Mouse (Mus musculus): ENCODE data around the gene Scn3a.
A peak's percentile ranks its signal among the peaks of the same experiment; 100 is the strongest.

Gene Scn3a

DNA sequence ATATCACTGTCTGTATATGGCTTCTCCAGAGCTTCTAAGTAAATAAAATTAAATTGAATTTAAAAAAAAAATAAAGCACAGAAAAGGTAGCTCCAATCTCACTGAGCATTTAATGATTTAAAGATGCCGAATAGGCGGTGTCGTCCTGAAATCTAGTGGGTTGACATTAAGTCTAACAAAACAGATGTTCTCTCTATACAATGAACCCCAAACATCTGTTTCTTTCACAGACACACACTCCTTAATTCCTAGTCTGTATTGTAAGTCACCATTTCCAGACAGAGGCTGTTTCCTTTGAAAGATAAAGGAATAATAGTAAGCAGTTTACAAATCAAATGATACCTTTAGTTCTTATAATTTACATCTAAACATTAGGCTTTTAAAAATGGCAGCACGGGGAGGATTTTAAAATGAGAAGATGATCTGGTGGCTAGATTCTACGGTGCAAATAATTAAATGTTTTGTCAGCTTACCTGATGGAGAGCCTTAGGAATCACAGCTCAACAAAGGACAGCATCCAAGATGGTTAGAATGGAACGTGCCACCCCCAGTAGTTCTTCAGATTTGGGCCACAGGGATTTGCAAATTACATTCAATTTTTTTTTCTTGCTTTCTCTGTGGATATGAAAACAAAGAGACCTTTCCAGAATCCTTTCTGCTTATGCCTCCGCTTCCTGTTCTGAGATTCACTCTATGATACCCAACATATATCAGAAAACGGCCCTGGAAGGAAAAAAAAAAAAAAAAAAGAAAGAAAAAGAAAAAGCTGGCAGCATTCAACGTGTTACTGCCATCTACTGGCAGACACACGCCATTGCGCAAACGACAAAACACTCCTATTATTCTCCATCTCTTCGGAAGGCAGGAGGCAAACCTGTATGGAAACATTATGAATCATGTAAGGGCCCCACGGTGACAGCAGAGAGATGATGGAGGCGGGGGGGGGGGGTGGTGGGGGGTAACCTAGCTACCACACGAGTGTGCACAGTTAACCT, at the start of gene Scn3a:
Gene Scn3a (minus strand): TSS at position 835 of the 995 bp plus-strand sequence.
- DNase-seq = peak; percentile 37

DNA sequence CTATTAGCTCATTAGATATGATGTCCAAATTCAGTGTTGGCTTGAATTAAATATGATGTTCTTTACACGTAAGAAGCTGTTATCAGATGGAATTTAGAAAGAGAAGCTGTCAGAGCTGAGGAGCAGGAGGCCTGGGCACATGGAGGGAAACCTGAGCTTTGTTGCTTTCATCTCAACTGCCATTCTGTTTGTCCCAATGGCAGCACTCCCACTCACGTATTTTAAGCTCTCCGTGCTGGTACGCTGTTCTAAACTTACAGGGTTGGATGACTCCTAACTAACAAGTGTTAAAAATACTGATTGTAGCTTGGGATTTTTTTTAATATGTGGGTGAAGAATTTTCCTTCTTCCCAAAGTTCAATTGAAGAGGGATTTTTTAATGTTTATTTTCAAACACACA, 44.5 kb upstream of the Scn3a start:
- no peak for DNase-seq

DNA sequence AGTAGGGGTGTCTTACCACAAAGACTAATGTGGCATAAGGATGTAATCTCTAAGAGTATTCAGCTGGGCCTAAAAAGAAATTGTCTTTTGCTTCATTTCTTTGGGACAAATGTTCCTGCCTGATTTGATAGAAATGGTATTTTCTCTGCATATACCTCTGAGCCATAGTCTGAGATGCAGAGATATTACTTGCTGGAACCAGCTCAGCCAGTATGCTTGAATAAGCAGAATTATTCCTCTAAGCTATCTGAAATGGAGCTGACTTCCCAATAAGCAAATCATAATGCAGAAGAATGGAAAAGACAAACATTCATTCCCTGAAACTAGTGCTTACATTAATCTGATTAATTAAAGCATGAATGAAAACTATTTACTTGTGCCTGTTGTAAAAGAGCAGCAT, 40.4 kb upstream of the Scn3a start:
- DNase-seq = no peak

DNA sequence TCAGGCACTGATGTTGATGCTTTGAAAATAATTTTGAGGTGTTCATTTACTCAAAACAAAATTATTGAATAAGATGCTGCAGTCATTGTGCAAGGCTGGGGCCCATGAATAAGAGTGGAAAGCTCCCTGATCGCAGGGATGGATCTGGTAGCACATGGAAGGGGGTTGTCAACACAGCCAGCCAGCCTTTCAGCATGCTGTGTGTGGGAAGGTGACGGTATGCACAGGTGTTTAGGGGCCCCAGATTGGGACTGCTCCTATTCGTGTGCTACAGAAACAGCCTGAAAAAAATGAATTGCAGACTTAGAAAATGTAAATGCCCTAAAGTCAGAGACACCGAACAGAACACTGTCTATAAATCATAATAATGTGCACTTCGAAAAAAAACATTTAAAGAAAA, 20.3 kb upstream of the Scn3a start:
- no peak for DNase-seq

DNA sequence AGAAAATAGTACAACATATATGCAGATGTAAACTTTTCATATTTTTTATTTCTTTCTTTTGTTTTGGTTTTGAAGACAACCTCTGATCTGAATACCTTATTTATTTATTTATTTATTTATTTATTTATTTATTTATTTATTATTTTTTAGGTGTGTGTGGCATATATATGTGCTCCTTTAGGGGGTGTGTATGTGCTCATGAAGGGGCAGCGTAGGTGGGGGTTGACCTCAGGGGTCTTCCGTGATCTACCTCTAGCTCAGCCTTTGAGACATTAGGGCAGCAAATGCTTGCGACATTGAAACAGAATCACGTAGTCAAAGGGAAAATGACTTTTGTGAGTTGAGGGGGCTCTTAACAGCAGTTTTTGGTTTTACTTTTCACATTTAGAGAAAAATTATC, 498 bp upstream of the Scn3a start:
- no peak for DNase-seq

DNA sequence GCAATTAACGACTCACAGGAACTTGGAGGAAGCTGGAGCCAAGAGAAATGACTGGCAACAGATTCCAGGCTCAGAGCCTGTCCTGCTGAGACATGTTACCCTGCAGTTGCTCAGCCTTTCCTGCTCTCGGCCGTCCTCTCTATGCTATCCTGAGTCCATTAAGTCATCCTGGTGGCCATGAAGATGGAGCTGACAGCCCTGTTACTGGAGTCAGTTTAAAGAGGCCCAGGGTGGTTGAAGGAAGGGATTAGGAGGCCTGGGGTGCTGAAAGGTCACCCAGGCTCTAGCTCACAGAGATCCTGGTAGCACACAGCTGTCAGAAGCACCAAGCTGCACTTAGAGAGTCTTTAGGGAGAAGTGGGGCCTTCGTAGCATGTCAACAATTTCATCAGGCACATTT, 3.5 kb downstream of the Scn3a start:
- no peak for DNase-seq

DNA sequence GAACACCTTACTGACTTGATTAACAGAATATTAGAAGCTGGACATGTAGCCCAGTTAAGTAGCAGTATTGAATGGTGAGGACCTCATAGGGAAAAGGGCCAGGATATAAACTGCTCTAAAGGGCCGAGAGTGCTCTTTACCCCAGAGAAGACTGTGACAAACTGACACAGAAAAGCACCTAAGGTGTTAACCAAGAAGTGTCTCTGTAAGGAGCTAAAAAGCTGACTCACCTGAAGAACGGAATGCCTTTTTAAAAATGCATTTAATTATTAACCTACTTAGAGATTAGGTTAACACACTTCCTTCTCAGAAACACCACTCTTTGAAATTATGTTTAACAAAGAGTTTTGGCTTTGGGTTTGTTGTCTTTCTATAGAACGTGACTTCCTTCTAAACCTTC, 9.7 kb downstream of the Scn3a start:
- no peak for DNase-seq

DNA sequence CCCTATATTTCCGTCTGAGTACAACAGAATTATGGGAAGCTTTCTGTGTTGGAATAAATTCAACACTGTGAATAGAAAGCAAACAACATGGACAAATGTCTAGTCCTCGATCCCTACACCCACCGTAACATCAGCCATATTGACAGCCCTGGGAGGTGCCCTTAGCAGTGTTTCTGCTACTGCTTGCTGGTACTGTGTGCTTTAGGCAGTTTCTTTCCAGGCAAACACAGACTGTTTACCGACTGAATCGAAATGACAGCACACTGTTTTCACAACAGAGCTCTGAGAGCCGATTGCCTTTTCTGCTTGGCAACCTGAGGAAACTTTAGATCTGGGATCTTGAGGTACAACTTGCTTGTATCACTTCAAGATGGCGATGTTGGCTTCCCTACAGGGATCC, 12.8 kb downstream of the Scn3a start:
- DNase-seq = no peak

DNA sequence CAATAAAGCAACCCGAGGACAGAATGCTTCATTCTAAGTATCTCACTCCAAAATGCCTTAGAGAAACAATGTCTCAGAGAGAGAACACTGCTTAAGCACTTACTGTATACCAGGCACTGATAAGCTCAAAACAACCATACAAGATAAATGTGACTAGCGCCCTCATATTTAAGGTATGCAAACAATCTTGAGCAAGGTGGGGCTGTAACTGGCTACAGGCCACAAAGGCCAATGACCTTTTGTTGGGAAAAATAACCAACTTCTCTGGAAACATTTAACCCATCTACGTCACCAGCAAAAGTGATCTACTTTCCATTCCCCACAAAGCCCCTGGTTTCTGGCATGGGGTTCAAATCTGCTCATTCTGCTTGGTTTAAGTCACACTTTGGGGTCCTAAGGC, 14.0 kb downstream of the Scn3a start:
- DNase-seq = no peak

DNA sequence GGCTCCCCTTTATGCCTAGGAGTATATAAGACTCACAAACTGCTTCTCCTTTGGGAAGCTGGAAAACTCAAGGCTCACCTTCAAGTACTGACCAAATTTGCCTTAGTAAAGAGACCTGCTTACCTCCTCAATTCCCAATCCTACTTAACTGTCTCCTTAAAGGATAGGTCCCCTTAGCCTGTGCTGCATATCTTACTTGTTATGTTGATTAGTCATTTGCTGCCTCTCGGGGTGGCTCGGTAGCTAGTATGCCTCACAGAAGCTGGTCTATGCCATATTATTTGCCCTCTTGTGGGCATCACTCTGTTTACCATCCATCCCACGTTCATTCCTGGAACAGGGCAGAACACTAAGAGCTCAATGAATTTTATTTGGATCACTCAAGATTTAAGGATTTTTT, 14.7 kb downstream of the Scn3a start:
- DNase-seq = no peak

DNA sequence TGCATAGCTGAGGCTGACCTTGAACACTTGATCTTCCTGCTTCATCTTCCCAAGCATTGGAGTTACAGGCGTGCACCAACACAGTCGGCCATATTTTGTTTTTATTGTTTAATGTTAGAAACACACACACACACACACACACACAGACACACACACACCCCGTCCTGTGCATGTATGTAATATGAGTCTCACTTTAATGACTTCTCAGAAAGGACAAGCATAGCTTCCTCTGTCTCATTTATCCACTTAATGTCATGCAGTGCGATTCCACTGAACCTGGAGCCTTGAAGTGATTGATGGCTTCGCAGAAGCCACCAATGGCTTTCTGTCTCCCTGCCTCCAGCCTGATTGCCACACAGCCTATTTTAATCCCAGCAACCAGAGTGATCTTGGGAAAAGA, 15.2 kb downstream of the Scn3a start:
- DNase-seq = no peak

DNA sequence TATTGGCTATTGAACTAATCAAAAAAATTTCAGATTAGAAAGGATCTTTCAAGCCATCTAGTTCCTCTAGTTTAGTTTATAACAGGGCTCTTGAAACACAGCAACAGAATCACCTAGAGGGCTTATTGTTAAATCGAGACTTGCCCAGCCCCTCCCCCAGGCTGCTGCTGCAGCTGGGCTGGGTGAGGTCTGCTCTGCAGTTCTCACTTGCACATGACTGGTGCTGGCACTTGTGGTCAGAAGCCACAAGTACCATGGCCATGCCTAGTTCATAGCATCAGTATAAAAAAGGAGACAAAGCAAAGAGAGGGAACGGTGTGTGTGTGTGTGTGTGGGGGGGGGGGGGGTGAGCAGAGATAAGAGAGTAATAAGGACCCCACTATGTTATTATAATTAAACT, 15.7 kb downstream of the Scn3a start:
- no peak for DNase-seq

DNA sequence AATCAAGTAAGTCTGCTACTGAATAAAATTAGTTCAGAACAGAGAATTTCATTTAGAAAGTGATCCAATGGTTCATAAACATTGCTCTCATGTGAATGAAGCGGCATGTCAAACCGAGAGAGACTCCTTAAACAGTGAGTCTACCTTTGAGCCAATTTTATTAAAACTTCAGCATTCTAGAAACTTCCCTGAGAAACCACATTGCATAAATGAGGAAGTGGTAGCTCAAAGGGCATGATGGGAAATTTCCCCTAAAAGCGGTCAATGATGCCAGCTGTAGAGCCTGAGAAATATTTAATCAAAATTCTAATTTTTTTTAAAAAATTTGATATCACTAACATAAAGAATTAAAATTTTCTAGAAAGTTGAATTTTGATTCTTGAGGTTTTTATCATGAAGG, 16.9 kb downstream of the Scn3a start:
- DNase-seq = no peak

DNA sequence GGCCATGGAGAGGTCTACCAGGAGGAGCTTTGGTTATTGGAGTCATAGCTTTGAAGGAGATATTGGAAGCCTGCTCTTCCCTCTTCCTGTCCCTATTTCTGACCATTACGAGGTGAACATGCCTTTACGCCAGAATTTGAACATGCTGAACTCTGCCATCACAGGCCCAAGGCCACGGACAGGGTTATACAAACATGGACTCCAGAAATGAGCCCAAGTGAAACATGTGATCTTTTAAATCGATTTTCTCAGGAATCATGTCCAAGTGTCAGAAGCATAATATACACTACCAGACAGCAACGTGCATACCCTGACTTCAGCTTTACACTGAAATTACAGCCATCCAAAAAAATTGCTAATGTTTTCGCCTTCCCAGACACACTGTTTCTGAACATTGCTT, 18.8 kb downstream of the Scn3a start:
- DNase-seq = no peak

DNA sequence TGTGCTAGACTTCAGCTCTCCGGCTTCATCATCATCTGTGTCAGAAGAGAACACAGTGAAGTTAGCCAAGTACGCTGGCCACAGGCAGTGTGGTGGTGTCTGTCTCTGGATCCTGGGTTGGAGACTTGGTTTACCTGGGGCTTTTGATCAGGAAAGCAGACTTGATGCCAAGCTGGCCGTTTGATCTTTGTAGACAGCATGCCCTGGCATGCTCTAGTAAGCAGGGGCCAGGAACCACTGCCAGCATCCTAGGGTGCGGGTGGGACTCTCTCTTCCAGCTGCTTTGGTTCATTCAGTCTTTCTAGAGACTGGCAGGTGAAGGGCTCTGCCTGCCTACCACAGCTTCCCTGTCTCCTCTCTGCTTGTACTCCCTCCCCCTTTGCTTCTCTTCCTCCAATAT, 20.1 kb downstream of the Scn3a start:
- DNase-seq = no peak

DNA sequence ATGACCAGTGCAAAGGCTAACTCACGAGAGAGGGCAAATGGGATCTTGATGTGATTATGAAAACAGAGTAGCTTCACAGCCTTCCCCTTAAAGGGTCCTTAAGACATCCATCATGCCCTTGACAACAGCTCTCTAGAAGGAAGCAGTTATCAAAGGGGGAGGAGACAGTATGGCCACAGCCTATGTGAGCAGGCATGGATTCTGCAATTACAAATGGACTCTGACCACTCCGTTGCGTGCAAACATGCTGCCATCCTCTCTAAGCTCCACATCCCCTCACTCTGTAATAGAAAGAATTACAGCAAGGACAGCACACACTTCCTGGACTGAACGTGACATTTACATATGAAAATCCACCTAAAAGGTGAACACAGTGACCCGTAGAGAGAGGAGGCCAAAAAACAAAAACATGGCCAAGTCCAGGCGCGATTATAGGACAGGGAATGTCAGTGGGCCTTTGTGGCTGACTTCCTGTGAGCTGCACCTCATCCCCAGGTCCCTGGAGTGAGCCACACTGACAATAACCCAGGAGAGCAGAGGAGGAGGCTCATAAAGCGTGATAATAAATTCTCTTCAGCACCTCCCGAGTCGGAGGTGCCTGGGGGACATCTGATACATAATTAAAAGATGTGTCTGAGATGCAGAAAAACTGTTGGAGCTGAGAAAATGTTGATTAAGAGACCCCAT, 24.4 kb downstream of the Scn3a start:
- DNase-seq = no peak

DNA sequence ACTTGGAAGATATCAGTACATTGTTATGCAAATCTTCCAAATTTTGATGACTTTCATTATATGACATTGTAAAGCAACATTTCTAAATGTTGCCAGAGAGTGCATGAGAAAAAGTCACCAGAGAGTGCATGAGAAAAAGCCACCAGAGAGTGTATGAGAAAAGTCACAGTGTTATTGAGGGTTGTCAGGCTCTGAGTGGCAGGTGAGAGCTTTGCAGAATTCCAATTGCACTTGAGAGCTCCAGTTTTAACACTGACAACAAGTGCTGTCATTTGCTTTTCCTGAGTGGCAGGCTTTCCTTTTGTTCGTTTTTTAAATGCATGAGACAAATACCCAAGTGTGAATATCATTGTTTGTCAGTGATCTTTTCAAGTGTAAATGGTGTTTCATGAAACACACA, 25.6 kb downstream of the Scn3a start:
- no peak for DNase-seq

DNA sequence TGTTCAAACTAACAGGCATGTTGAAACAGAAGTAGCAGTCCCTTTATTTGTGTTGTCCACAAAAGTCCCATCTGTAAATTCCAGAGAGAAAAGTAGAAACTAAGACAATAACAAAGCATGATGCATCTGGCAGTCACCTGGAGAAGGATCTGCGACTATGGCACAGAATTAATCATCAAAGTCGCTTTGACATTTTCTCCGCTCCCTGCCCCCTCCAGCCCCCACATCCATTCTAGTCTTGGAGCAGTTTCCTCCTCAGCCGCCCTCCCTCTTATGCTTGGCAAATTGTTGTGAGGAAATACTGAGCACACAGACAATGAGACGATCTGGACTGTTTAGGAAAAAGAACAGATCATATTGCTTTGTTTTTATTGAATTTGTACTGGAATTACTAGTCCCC, 29.0 kb downstream of the Scn3a start:
- DNase-seq = no peak

DNA sequence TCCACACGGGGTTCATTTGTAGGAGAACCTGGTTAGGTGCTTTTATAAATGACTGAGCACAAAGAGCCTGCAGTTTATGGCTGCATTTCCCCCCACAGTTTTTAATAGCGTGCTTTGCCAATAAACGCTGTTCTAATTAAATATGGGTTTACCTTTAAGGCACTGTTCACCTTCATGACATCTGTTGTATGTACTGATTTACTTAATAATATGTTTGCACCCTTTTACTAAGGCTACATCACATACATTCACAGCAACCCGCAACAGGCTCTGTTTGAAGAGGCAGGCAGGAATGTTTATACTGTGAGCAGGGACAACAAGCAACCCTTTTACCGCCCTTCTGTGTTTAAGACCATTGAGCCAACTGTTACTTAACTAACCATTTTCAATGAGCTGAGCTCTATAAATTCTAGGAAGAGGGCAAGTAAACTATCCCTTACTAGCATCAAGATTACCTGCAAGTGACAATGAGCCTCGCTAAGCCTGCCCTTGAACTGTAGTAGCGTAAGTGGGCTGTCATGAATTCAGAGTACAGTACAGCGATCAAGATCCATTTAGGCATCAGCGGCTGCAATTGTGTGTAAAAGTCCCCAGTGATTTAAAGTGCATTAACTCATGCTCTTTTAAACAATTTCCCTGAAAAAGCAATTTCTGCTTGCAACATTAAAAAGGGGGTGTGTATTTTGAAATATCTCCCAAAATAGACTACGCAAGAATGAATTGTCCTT, 35.1 kb downstream of the Scn3a start:
- no peak for DNase-seq

DNA sequence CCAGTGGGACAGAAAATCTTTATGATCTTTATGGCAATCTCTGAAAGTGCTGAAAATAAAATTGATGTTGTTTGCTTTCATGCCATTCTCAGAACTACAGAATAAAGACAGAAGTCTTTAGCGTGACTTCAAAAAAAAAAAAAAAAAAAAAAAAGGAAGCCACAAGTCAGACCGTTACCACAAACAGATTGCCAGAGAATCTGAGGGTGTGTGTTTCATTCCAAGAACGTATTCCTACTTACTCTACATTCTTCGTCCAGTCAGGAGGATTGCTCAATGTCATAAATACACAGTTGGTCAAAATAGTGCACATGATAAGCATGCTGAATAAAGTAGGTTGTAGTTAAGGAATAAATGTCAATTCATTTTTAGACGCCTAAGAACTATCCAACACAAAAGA, 38.3 kb downstream of the Scn3a start:
- DNase-seq = no peak

DNA sequence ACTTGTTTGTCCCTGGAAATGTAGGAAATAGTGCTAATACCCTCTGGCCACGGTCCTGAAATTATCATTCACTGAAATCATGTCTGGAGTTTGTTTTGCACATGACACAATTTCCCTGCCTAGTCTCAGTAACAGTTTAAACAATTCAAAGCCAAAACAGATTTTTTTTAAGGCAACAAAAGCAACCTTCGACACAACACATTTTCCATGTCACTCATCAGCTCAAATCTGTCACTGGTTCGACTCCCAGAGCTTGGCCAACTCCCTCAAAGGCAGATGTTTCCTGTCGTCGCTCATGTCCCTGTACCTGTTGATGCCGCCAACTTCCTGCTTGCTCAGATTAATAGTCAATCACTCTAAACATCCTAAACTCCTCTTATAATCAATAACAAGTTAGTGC, 50.7 kb downstream of the Scn3a start:
- no peak for DNase-seq

DNA sequence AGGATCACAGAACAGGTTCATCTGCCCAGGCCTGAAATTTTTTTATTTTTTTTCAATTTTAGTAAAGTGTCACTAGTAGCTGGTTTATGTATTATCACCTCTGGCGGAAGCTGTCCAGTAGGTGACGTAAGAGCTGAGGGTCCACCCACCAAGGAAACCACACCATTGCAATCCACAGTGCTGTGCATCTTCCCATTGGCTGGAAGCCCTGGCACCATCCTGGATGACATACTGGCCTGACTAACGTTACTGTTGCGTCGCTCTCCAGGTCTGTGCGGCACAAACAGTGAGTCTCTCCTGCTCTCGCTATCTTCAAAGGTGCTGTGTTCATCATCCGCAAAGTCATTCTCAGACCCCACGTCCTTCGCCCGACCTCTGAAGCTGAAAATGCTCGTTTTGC, 59.2 kb downstream of the Scn3a start:
- DNase-seq = no peak

DNA sequence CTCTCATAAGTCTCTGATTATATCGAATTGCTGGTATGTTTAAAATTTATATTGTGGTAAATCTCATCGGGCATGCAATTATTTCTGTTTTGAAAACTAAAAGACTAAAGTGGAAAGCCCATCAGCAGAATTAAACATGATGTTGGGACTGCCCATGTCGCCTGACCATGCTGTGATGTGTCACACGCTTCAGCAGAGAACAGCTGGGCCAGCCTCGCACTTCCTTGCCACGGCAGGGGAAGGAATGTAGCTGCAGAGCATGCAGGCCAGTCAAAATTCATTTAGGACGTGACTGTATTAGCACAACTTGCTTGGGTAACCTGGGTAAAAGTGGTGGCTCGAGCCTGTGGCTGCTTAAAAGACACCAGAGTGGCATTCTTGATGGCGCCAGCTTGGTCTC, 77.0 kb downstream of the Scn3a start:
- DNase-seq = no peak

DNA sequence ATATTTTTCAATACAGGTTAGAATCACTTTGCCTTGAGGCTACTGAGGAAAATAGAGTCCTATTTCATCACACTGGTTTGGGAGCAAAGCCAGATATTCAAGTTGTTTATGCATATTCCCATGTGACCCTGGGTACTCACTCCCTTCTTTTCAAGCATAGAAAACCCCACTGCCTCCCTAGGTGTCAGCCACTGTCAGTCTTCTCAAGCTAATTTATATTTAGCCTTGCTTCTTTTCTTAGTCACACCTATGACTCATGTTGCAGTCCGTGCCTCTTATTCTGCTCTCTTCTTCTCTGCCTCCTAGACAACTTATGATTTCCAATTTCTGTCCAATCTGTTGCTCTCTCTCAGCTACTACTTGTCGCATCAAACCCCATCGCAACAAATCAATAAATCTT, 84.0 kb downstream of the Scn3a start:
- DNase-seq = no peak
